Mouse (Mus musculus) lung, adult 2 months (tissue): ENCODE results near the gene Cldn14. TPM values are rescaled to one million over a fixed set of nuclear protein-coding genes. Genes with fewer than 3 reads are reported as not detected.
"Not testable (repeated sequence)": the region's sequence is repeated elsewhere in the genome, so short reads cannot be mapped to it uniquely, and the experiment has no call there.

Experiments used
- DNase-seq: peaks from one replicate; pipeline ENCODE4 v3.0.0; 2022
- H3K4me1 ChIP-seq: fragments of 200-500 bp; 2 replicates; pipeline ENCODE4 v1.6.1; 2011; ENCODE audit warnings: low read length; ENCODE audit not compliant: control insufficient read depth, insufficient read depth
- H3K4me3 ChIP-seq: fragments of 200-500 bp; replicated peaks from 2 replicates; pipeline ENCODE3; 2011; ENCODE audit warnings: low read depth, mild to moderate bottlenecking, control low read depth, low read length; ENCODE audit errors: extremely low read depth
- CTCF ChIP-seq: fragments of 200-500 bp; IDR thresholded peaks from 2 replicates; pipeline ENCODE4 v1.5.1; 2011; ENCODE audit warnings: mild to moderate bottlenecking, low read length, control low read depth; ENCODE audit not compliant: insufficient read depth
- POLR2A ChIP-seq: fragments of 200-500 bp; IDR thresholded peaks from 2 replicates; pipeline ENCODE4 v1.6.1; 2011; ENCODE audit warnings: low read depth, mild to moderate bottlenecking, control low read depth, low read length, borderline replicate concordance; ENCODE audit errors: extremely low read depth
- WGBS: fragments of 180-500 bp; shearing (Covaris S2); methylation state at CpG from one replicate; pipeline ENCODE4 v1.1.7; 2018; 5-methylcytosine and 5-hydroxymethylcytosine counted together
- polyA plus RNA-seq: library from polyadenylated mRNA; depleted of rRNA; stranded (reverse); fragments of >200 nt; gene quantifications from 2 replicates; pipeline ENCODE4 v1.2.3, GENCODE M21; 2012

Gene Cldn14
- polyA plus RNA-seq, 1 experiment = 0.08 TPM

GRCm38 (mm10) chr16:94010633-94011032 lies 2.0 kb upstream of the Cldn14 start:
- DNase-seq = no peak
- 54% methylated on average over 3 of the region's 3 CpGs for WGBS
- TF ChIP-seq POLR2A = no peak
- TF ChIP-seq CTCF = no peak
- Histone ChIP-seq H3K4me3 (no peak overlapping the region), H3K4me1 (no peaks in the 10 kb centered on the region)

- Histone ChIP-seq H3K4me3 (no peak overlapping the region), H3K4me1 (no peaks in the 10 kb centered on the region)
- 78% methylated on average over 5 of the region's 5 CpGs for WGBS
- DNase-seq = no peak
- TF ChIP-seq CTCF = no peak
- no peak for TF ChIP-seq POLR2A
These were observed 1.5 kb upstream of the Cldn14 start for GRCm38 (mm10) chr16:94010156-94010555.

GRCm38 (mm10) chr16:94009356-94009755 lies 719 bp upstream of the Cldn14 start:
- Histone ChIP-seq H3K4me3 (no peak overlapping the region), H3K4me1 (no peaks in the 10 kb centered on the region)
- TF ChIP-seq CTCF = no peak
- no peak for TF ChIP-seq POLR2A
- DNase-seq = no peak
- WGBS = 64% methylated on average over 5 of the region's 5 CpGs

GRCm38 (mm10) chr16:94006706-94007665 lies 1.7 kb downstream of the Cldn14 start:
- H3K4me1 ChIP-seq = no peaks in the 10 kb centered on the region
- no peak overlapping the region for H3K4me3 ChIP-seq
- DNase-seq = no peak
- TF ChIP-seq POLR2A (no peak), CTCF (no peak)
- 60% methylated on average over 23 of the region's 23 CpGs for WGBS

- WGBS = 83% methylated on average over 6 of the region's 6 CpGs
- Histone ChIP-seq H3K4me3 (no peak overlapping the region), H3K4me1 (no peaks in the 10 kb centered on the region)
- TF ChIP-seq CTCF (no peak), POLR2A (no peak)
- no peak for DNase-seq
These were observed 5.2 kb downstream of the Cldn14 start for GRCm38 (mm10) chr16:94003478-94003877.

GRCm38 (mm10) chr16:94001366-94001765 lies 7.3 kb downstream of the Cldn14 start:
- no peak for TF ChIP-seq CTCF
- no peak for DNase-seq
- Histone ChIP-seq H3K4me3 (no peak overlapping the region), H3K4me1 (no peaks in the 10 kb centered on the region)
- 84% methylated on average over 6 of the region's 6 CpGs for WGBS

GRCm38 (mm10) chr16:93998895-93999294 lies 9.7 kb downstream of the Cldn14 start:
- 40% methylated on average over 5 of the region's 5 CpGs for WGBS
- Histone ChIP-seq H3K4me1 (no peaks in the 10 kb centered on the region), H3K4me3 (no peak overlapping the region)
- no peak for DNase-seq
- TF ChIP-seq CTCF (no peak), POLR2A (no peak)

GRCm38 (mm10) chr16:93983576-93983975 lies 25.1 kb downstream of the Cldn14 start:
- no peak for TF ChIP-seq POLR2A
- TF ChIP-seq CTCF = no peak
- Histone ChIP-seq H3K4me1 (no peaks in the 10 kb centered on the region), H3K4me3 (no peak overlapping the region)
- WGBS = 63% methylated on average over 9 of the region's 9 CpGs
- DNase-seq = no peak

- H3K4me1 ChIP-seq = no peaks in the 10 kb centered on the region
- TF ChIP-seq CTCF = no peak
- no peak for TF ChIP-seq POLR2A
- H3K4me3 ChIP-seq = no peak overlapping the region
- 71% methylated on average over 11 of the region's 11 CpGs for WGBS
- DNase-seq = no peak
These were observed 26.3 kb downstream of the Cldn14 start for GRCm38 (mm10) chr16:93982341-93982740.

GRCm38 (mm10) chr16:93981190-93981841 lies 27.3 kb downstream of the Cldn14 start:
- DNase-seq = no peak
- 72% methylated on average over 15 of the region's 15 CpGs for WGBS
- H3K4me1 ChIP-seq = no peaks in the 10 kb centered on the region
- H3K4me3 ChIP-seq = no peak overlapping the region
- no peak for TF ChIP-seq POLR2A
- TF ChIP-seq CTCF = no peak

GRCm38 (mm10) chr16:93980338-93980737 lies 28.3 kb downstream of the Cldn14 start:
- 92% methylated on average over 3 of the region's 3 CpGs for WGBS
- H3K4me1 ChIP-seq, H3K4me3 ChIP-seq, DNase-seq: not testable (repeated sequence)
